Mouse (Mus musculus): ENCODE data around the gene Tmprss9.

Gene Tmprss9

GRCm38 (mm10) chr10:80939671-80940070 is 68.0 kb downstream of the Tmprss9 start:
- DNase-seq, result peak; percentile 83 to 85

GRCm38 (mm10) chr10:80940320-80940987 is 68.8 kb downstream of the Tmprss9 start:
- DNase-seq, result no peak

- no peak for DNase-seq
Observed at GRCm38 (mm10) chr10:80940988-80941347, 69.3 kb downstream of the Tmprss9 start.

DNA sequence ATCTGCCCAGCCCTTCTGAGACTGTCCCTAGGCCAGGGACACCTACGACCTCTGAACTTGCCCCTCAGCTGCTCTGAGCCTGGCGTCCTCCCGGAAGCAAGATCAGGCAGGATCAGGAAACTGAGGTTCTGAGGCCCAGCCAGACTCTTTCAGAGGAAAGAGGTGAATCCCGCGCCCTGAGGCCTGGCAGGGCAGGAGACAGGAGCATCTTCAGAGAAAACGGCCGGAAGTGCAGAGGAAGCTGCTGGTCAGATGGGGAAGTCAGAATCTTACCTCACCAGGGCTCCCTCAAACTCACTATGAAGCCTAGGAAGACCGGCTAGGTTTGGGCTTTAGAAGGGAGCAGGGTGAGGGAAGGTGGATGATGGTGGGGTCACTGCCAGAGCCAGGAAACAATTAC is 71.3 kb downstream of the Tmprss9 start:
- DNase-seq, result no peak

DNA sequence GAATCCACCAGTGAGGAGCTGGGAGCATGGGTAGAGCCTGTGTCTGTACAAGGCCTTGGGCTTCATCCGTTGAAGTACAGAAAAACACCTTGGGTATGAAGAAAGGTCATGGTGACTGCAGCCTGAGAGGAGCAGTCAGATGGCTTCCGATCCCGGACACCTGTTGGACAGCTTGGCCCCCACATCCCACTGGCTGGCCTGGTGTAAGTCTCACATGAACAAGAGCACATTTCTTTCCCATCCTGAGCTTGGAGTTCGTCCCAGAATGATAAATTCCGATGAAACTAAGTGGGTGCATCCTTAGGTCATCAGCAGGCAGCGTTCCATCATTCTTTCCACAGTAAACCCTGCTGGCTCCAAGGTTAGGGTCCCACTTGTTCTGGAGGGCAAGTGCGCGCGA is 72.1 kb downstream of the Tmprss9 start:
- DNase-seq, result no peak

GRCm38 (mm10) chr10:80944231-80944630 is 72.6 kb downstream of the Tmprss9 start:
- no peak for DNase-seq

DNA sequence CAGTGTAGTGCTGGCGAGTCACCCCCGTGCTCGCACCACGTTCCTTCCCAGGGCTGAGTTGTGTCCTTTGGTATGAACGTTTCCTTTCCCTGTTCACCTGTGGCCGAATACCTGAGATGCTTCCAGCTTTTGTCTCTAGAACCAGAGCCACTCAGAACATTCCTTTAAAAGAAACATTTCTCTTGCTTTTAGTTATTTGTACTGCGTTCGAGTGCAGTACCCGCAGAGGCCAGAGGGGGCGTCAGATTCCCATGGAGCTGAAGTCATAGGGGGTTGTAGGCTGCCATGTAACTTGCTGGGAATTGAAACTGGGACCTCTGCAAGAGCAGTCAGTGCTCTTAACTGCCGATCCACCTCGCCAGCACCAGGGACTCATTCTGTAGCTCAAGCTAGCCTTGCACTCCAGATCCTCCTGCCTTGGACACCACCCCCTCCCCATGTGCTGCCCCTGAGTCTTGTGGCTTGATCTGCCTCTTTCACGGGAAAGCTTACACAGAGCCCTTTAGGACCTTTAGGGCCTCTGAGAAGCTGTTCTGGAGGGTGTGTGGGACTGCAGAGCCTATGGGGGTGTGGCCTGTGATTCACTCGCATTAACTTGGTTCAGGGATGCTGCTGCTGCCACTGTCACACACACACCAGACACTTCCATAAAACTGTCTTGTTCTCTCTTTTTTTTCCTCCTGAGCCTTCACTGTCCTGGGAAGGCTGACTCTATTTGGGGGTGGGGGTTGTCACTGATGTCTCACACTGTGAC is 75.2 kb downstream of the Tmprss9 start:
- DNase-seq, result no peak

GRCm38 (mm10) chr10:80947802-80948201 is 76.2 kb downstream of the Tmprss9 start:
- DNase-seq, result no peak

- no peak for DNase-seq
Observed at GRCm38 (mm10) chr10:80948570-80948969, 76.9 kb downstream of the Tmprss9 start.

DNA sequence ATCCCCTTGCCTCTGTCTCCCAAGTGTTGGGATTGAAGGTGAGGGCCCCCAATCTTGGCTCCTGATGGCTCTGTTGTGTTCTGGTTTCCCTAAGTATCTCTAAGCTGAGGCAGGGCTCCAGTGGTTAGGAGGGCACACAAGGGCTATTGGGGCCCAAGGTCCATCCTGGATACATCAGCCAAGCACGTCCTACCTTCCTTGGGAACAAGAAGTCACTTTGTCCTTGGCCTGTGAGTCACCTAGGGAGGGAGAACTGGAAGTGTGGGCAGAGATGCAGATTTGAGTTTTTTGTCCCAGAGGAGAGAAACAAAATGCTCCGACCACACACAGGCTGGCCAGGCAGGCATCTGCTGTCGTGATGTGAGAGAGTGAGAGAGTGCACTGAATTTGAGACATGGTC is 77.4 kb downstream of the Tmprss9 start:
- no peak for DNase-seq

Measured in thymus, postnatal 36 days (tissue).